Mouse (Mus musculus) thymus, adult 2 months (tissue): ENCODE data around the gene Olfr605. TPM values are rescaled to one million over a fixed set of nuclear protein-coding genes. Genes with fewer than 3 reads are reported as not detected.

ENCODE experiments used
- DNase-seq: peaks from one replicate; pipeline ENCODE4 v3.0.0; 2021
- H3K27ac ChIP-seq: fragments of 200-500 bp; 2 replicates; pipeline ENCODE4 v1.5.1; 2012; ENCODE audit warnings: low read length, control low read depth; ENCODE audit not compliant: control insufficient read depth, insufficient read depth
- H3K27me3 ChIP-seq: fragments of 200-500 bp; 2 replicates; pipeline ENCODE4 v1.6.1; 2012; ENCODE audit warnings: mild to moderate bottlenecking, low read length, moderate library complexity, mixed read lengths; ENCODE audit not compliant: control insufficient read depth, insufficient read depth
- H3K36me3 ChIP-seq: fragments of 200-500 bp; 2 replicates; pipeline ENCODE4 v1.6.1; 2012; ENCODE audit warnings: mild to moderate bottlenecking, low read length, moderate library complexity; ENCODE audit not compliant: control insufficient read depth, insufficient read depth
- H3K4me1 ChIP-seq: fragments of 200-500 bp; replicated peaks from 2 replicates; pipeline ENCODE4 v1.6.1; 2012; ENCODE audit warnings: low read length; ENCODE audit not compliant: control insufficient read depth, insufficient read depth
- H3K4me3 ChIP-seq: fragments of 200-500 bp; 2 replicates; pipeline ENCODE4 v1.5.1; 2012; ENCODE audit warnings: mild to moderate bottlenecking, low read length, control low read depth, moderate library complexity; ENCODE audit not compliant: control insufficient read depth, insufficient read depth
- CTCF ChIP-seq: fragments of 200-500 bp; IDR thresholded peaks from 2 replicates; pipeline ENCODE4 v1.5.1; 2012; ENCODE audit warnings: mild to moderate bottlenecking, control low read depth, low read length, moderate library complexity, borderline replicate concordance; ENCODE audit not compliant: control insufficient read depth, poor library complexity, insufficient read depth; ENCODE audit errors: extremely low read depth
- POLR2A ChIP-seq: fragments of 200-500 bp; IDR thresholded peaks from 2 replicates; pipeline ENCODE4 v1.6.1; 2012; ENCODE audit warnings: mild to moderate bottlenecking, low read length, control low read depth, moderate library complexity; ENCODE audit not compliant: control insufficient read depth, poor library complexity, insufficient read depth; ENCODE audit errors: extremely low read depth
- polyA plus RNA-seq: library from polyadenylated mRNA; depleted of rRNA; stranded (reverse); fragments of >200 nt; gene quantifications from 2 replicates; pipeline ENCODE4 v1.2.3, GENCODE M21; 2012; rRNA removed

Olfr605 gene
- polyA plus RNA-seq, 1 experiment, result not detected

DNA sequence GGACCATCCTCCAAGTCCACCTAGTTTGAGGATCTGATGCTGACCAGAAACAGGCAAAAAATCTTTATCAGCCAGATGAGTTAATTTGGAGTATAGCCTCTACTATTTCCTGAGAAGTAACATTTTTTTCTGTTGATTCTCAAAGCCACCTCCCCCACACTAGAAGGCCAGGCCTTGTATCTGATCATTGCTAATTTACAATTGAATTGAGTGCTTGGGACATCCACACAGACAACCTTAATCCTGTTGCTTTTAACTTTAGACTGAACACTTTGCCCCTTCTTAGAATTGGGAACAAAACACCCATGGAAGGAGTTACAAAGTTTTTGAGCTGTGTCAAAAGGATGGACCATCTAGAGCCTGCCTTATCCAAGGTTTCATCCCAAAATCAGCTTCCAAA is 47.5 kb downstream of the Olfr605 start:
- TF ChIP-seq POLR2A (no peak), CTCF (no peak)
- H3K4me1 ChIP-seq, result no peaks in the 10 kb centered on the region
- no peak for DNase-seq
- no peaks in the 10 kb centered on the region for H3K27me3 ChIP-seq
- H3K27ac ChIP-seq, result no peak overlapping the region
- H3K4me3 ChIP-seq, result no peak overlapping the region
- H3K36me3 ChIP-seq, result no peaks in the 10 kb centered on the region

Other genes starting within 250 kb of the Olfr605 start
- not detected in 2 replicates for gene Olfr593, start 233.6 kb downstream of the Olfr605 start, polyA plus RNA-seq
- not detected in 2 replicates for gene Olfr594, start 228.4 kb downstream of the Olfr605 start, polyA plus RNA-seq
- not detected in 2 replicates for gene Usp17ld, start 192.9 kb downstream of the Olfr605 start, polyA plus RNA-seq
- gene Olfr596, start 139.8 kb downstream of the Olfr605 start, polyA plus RNA-seq, result not detected in 2 replicates
- gene Olfr597, start 129.1 kb downstream of the Olfr605 start, polyA plus RNA-seq, result not detected in 2 replicates
- not detected in 2 replicates for gene Olfr598, start 121.9 kb downstream of the Olfr605 start, polyA plus RNA-seq
- gene Olfr599, start 109.5 kb downstream of the Olfr605 start, polyA plus RNA-seq, result not detected in 2 replicates
- gene Olfr600, start 95.8 kb downstream of the Olfr605 start, polyA plus RNA-seq, result not detected in 2 replicates
- not detected in 2 replicates for gene Olfr601, start 82.8 kb downstream of the Olfr605 start, polyA plus RNA-seq
- not detected in 2 replicates for gene Olfr603, start 59.3 kb downstream of the Olfr605 start, polyA plus RNA-seq
- 0.13 TPM in 1 of 2 replicates, not detected in the other for gene Usp17lc, start 30.4 kb downstream of the Olfr605 start, polyA plus RNA-seq
- gene Olfr606, start 3.6 kb upstream of the Olfr605 start, polyA plus RNA-seq, result not detected in 2 replicates
- not detected in 2 replicates for gene Olfr607, start 18.7 kb upstream of the Olfr605 start, polyA plus RNA-seq
- gene Olfr608, start 24.4 kb upstream of the Olfr605 start, polyA plus RNA-seq, result not detected in 2 replicates
- gene Olfr609, start 52.6 kb upstream of the Olfr605 start, polyA plus RNA-seq, result not detected in 2 replicates
- not detected in 2 replicates for gene Olfr610, start 66.7 kb upstream of the Olfr605 start, polyA plus RNA-seq
- gene Olfr611, start 75.4 kb upstream of the Olfr605 start, polyA plus RNA-seq, result not detected in 2 replicates
- gene Olfr612, start 97.3 kb upstream of the Olfr605 start, polyA plus RNA-seq, result not detected in 2 replicates
- not detected in 2 replicates for gene Olfr613, start 102.6 kb upstream of the Olfr605 start, polyA plus RNA-seq
- not detected in 2 replicates for gene Olfr615, start 110.6 kb upstream of the Olfr605 start, polyA plus RNA-seq
- gene Olfr616, start 123.7 kb upstream of the Olfr605 start, polyA plus RNA-seq, result not detected in 2 replicates
- gene Olfr617, start 127.6 kb upstream of the Olfr605 start, polyA plus RNA-seq, result not detected in 2 replicates
- not detected in 2 replicates for gene Olfr618, start 144.7 kb upstream of the Olfr605 start, polyA plus RNA-seq
- not detected in 2 replicates for gene Olfr619, start 155.1 kb upstream of the Olfr605 start, polyA plus RNA-seq
- not detected in 2 replicates for gene Olfr620, start 167.1 kb upstream of the Olfr605 start, polyA plus RNA-seq
- gene Olfr622, start 197.3 kb upstream of the Olfr605 start, polyA plus RNA-seq, result not detected in 2 replicates
- gene Olfr623, start 218.3 kb upstream of the Olfr605 start, polyA plus RNA-seq, result not detected in 2 replicates
- gene Olfr624, start 225.8 kb upstream of the Olfr605 start, polyA plus RNA-seq, result 0.03 TPM in 1 of 2 replicates, not detected in the other
- not detected in 2 replicates for gene Olfr625-ps1, start 237.3 kb upstream of the Olfr605 start, polyA plus RNA-seq